Mouse (Mus musculus): Measurements from ENCODE around the gene Vps26b. TPM values are rescaled to one million over a fixed set of nuclear protein-coding genes. Genes with fewer than 3 reads are reported as not detected.
A peak's percentile ranks its signal among the peaks of the same experiment; 100 is the strongest.

The Vps26b gene
- polyA plus RNA-seq (2014; fragmentation: Nextera tagmentation; extraction: Ambion mirVana), result 36.8 TPM in 2 replicates

GRCm38 (mm10) chr9:27029828-27030762 is at the start of gene Vps26b, which contains the start of gene Ncapd3:
Gene Vps26b (minus strand): TSS chr9:27030065.
Gene Ncapd3 (plus strand): TSS chr9:27030175.
- Histone ChIP-seq H3K9me3 (ENCODE audit: control insufficient read depth, low read depth, low read length) (no peaks in the 10 kb centered on the region), H3K36me3 (ENCODE audit: control insufficient read depth, insufficient read depth, low read length) (no peaks in the 10 kb centered on the region; the same call in 1 of the 2 replicates), H3K27ac (ENCODE audit: low read length) (peak within 1 kb of the TSS; percentile 92), H3K9ac (replicated peaks; ENCODE audit: low read depth, low read length) (peak within 1 kb of the TSS; percentile 89), H3K4me2 (replicated peaks; ENCODE audit: low read depth, low read length) (peak within 1 kb of the TSS; percentile 91), H3K4me1 (ENCODE audit: control insufficient read depth, insufficient read depth, low read length) (peaks cover 31% of the 10 kb centered on the region), H3K27me3 (ENCODE audit: control insufficient read depth, insufficient read depth, low read length) (no peaks in the 10 kb centered on the region), H3K4me3 (ENCODE audit: low read depth, low read length) (peak within 1 kb of the TSS; percentile 93)
- WGBS, result under 1% methylated on average over 78 of the region's 80 CpGs
- ATAC-seq (ENCODE audit: insufficient number of reproducible peaks, insufficient read depth, low FRiP score, low read depth), result peak; percentile 95

- H3K4me2 ChIP-seq (replicated peaks; ENCODE audit: low read depth, low read length), result no peak overlapping the region
- no peaks in the 10 kb centered on the region for H3K27me3 ChIP-seq (ENCODE audit: control insufficient read depth, insufficient read depth, low read length)
- H3K4me3 ChIP-seq (ENCODE audit: low read depth, low read length), result no peak overlapping the region
- no peak for ATAC-seq (ENCODE audit: insufficient number of reproducible peaks, insufficient read depth, low FRiP score, low read depth)
- H3K4me1 ChIP-seq (ENCODE audit: control insufficient read depth, insufficient read depth, low read length), result no peaks in the 10 kb centered on the region
- no peaks in the 10 kb centered on the region for H3K9me3 ChIP-seq (ENCODE audit: control insufficient read depth, low read depth, low read length)
- H3K36me3 ChIP-seq (ENCODE audit: control insufficient read depth, insufficient read depth, low read length), result peaks cover 29% of the 10 kb centered on the region
- no peak overlapping the region for H3K27ac ChIP-seq (ENCODE audit: low read length)
- no peak overlapping the region for H3K9ac ChIP-seq (replicated peaks; ENCODE audit: low read depth, low read length)
These were observed 45.9 kb upstream of the Vps26b start for GRCm38 (mm10) chr9:27075812-27076211.

- WGBS, result 89% methylated on average over 1 of the region's 1 CpGs
- H3K27ac ChIP-seq (ENCODE audit: low read length), result no peak overlapping the region
- peaks cover 40% of the 10 kb centered on the region for H3K36me3 ChIP-seq (ENCODE audit: control insufficient read depth, insufficient read depth, low read length)
- no peak overlapping the region for H3K9ac ChIP-seq (replicated peaks; ENCODE audit: low read depth, low read length)
- no peak overlapping the region for H3K4me2 ChIP-seq (replicated peaks; ENCODE audit: low read depth, low read length)
- H3K4me1 ChIP-seq (ENCODE audit: control insufficient read depth, insufficient read depth, low read length), result no peaks in the 10 kb centered on the region
- ATAC-seq (ENCODE audit: insufficient number of reproducible peaks, insufficient read depth, low FRiP score, low read depth), result no peak
- no peaks in the 10 kb centered on the region for H3K9me3 ChIP-seq (ENCODE audit: control insufficient read depth, low read depth, low read length)
- H3K27me3 ChIP-seq (ENCODE audit: control insufficient read depth, insufficient read depth, low read length), result no peaks in the 10 kb centered on the region
- H3K4me3 ChIP-seq (ENCODE audit: low read depth, low read length), result no peak overlapping the region
These were observed 44.8 kb upstream of the Vps26b start for GRCm38 (mm10) chr9:27074677-27075076.

- ATAC-seq (ENCODE audit: insufficient number of reproducible peaks, insufficient read depth, low FRiP score, low read depth), result no peak
- Histone ChIP-seq H3K4me1 (ENCODE audit: control insufficient read depth, insufficient read depth, low read length) (no peaks in the 10 kb centered on the region), H3K36me3 (ENCODE audit: control insufficient read depth, insufficient read depth, low read length) (peaks cover 44% of the 10 kb centered on the region), H3K27ac (ENCODE audit: low read length) (no peak overlapping the region), H3K9me3 (ENCODE audit: control insufficient read depth, low read depth, low read length) (no peaks in the 10 kb centered on the region), H3K4me3 (ENCODE audit: low read depth, low read length) (no peak overlapping the region), H3K9ac (replicated peaks; ENCODE audit: low read depth, low read length) (no peak overlapping the region), H3K4me2 (replicated peaks; ENCODE audit: low read depth, low read length) (no peak overlapping the region), H3K27me3 (ENCODE audit: control insufficient read depth, insufficient read depth, low read length) (no peaks in the 10 kb centered on the region)
- WGBS, result 80% methylated on average over 4 of the region's 4 CpGs
These were observed 41.0 kb upstream of the Vps26b start for GRCm38 (mm10) chr9:27070895-27071294.

GRCm38 (mm10) chr9:27058341-27058740 is 28.5 kb upstream of the Vps26b start:
- Histone ChIP-seq H3K27me3 (ENCODE audit: control insufficient read depth, insufficient read depth, low read length) (no peaks in the 10 kb centered on the region), H3K27ac (ENCODE audit: low read length) (no peak overlapping the region), H3K9me3 (ENCODE audit: control insufficient read depth, low read depth, low read length) (no peaks in the 10 kb centered on the region), H3K4me1 (ENCODE audit: control insufficient read depth, insufficient read depth, low read length) (no peaks in the 10 kb centered on the region), H3K36me3 (ENCODE audit: control insufficient read depth, insufficient read depth, low read length) (peaks cover 62% of the 10 kb centered on the region), H3K9ac (replicated peaks; ENCODE audit: low read depth, low read length) (no peak overlapping the region), H3K4me3 (ENCODE audit: low read depth, low read length) (no peak overlapping the region), H3K4me2 (replicated peaks; ENCODE audit: low read depth, low read length) (no peak overlapping the region)
- ATAC-seq (ENCODE audit: insufficient number of reproducible peaks, insufficient read depth, low FRiP score, low read depth), result no peak
- WGBS, result 90% methylated on average over 5 of the region's 5 CpGs

GRCm38 (mm10) chr9:27049492-27049891 is 19.6 kb upstream of the Vps26b start:
- 81% methylated on average over 2 of the region's 2 CpGs for WGBS
- Histone ChIP-seq H3K4me1 (ENCODE audit: control insufficient read depth, insufficient read depth, low read length) (no peaks in the 10 kb centered on the region), H3K4me3 (ENCODE audit: low read depth, low read length) (no peak overlapping the region), H3K36me3 (ENCODE audit: control insufficient read depth, insufficient read depth, low read length) (peaks cover 74% of the 10 kb centered on the region), H3K9me3 (ENCODE audit: control insufficient read depth, low read depth, low read length) (no peaks in the 10 kb centered on the region), H3K27ac (ENCODE audit: low read length) (no peak overlapping the region), H3K9ac (replicated peaks; ENCODE audit: low read depth, low read length) (no peak overlapping the region), H3K27me3 (ENCODE audit: control insufficient read depth, insufficient read depth, low read length) (no peaks in the 10 kb centered on the region), H3K4me2 (replicated peaks; ENCODE audit: low read depth, low read length) (no peak overlapping the region)
- no peak for ATAC-seq (ENCODE audit: insufficient number of reproducible peaks, insufficient read depth, low FRiP score, low read depth)

- Histone ChIP-seq H3K4me3 (ENCODE audit: low read depth, low read length) (no peak overlapping the region), H3K9me3 (ENCODE audit: control insufficient read depth, low read depth, low read length) (no peaks in the 10 kb centered on the region), H3K9ac (replicated peaks; ENCODE audit: low read depth, low read length) (no peak overlapping the region), H3K36me3 (ENCODE audit: control insufficient read depth, insufficient read depth, low read length) (peaks cover 67% of the 10 kb centered on the region), H3K4me1 (ENCODE audit: control insufficient read depth, insufficient read depth, low read length) (no peaks in the 10 kb centered on the region), H3K27ac (ENCODE audit: low read length) (no peak overlapping the region), H3K4me2 (replicated peaks; ENCODE audit: low read depth, low read length) (no peak overlapping the region), H3K27me3 (ENCODE audit: control insufficient read depth, insufficient read depth, low read length) (no peaks in the 10 kb centered on the region)
- ATAC-seq (ENCODE audit: insufficient number of reproducible peaks, insufficient read depth, low FRiP score, low read depth), result no peak
- WGBS, result 83% methylated on average over 5 of the region's 5 CpGs
These were observed 14.0 kb upstream of the Vps26b start for GRCm38 (mm10) chr9:27043892-27044291.

- Histone ChIP-seq H3K9ac (replicated peaks; ENCODE audit: low read depth, low read length) (peak overlapping the region; percentile 68), H3K27me3 (ENCODE audit: control insufficient read depth, insufficient read depth, low read length) (no peaks in the 10 kb centered on the region), H3K36me3 (ENCODE audit: control insufficient read depth, insufficient read depth, low read length) (no peaks in the 10 kb centered on the region; the same call in 1 of the 2 replicates), H3K4me2 (replicated peaks; ENCODE audit: low read depth, low read length) (peak overlapping the region; percentile 64), H3K4me1 (ENCODE audit: control insufficient read depth, insufficient read depth, low read length) (peaks cover 31% of the 10 kb centered on the region), H3K27ac (ENCODE audit: low read length) (no peak overlapping the region), H3K9me3 (ENCODE audit: control insufficient read depth, low read depth, low read length) (no peaks in the 10 kb centered on the region), H3K4me3 (ENCODE audit: low read depth, low read length) (peak overlapping the region; percentile 93)
- no peak; the same call in 1 of the 2 replicates for ATAC-seq (ENCODE audit: insufficient number of reproducible peaks, insufficient read depth, low FRiP score, low read depth)
- WGBS, result under 1% methylated on average over 17 of the region's 17 CpGs
These were observed 867 bp upstream of the Vps26b start for GRCm38 (mm10) chr9:27030763-27031100.

Data from stomach, embryonic 14.5 days (tissue).